Mouse (Mus musculus) Patski (cell line): ENCODE measurements around the gene Dst. TPM values are rescaled to one million over a fixed set of nuclear protein-coding genes. Genes with fewer than 3 reads are reported as not detected.

Experiments
- ATAC-seq: fragments of 100-300 bp; one replicate; pipeline ENCODE4 v1.8.0; 2021
- CTCF ChIA-PET: fragments of 350-600 bp; sonication (Branson Sonifier 250); formaldehyde crosslinking; loops from one replicate; lab custom pipeline; 2022; ENCODE audit warnings: inconsistent platforms; lab: Charles Lee
- POLR2A ChIA-PET: fragments of 350-600 bp; sonication (Branson Sonifier 250); formaldehyde crosslinking; loops from one replicate; lab custom pipeline; 2022; ENCODE audit warnings: antibody characterized with exemption, inconsistent platforms; lab: Charles Lee
- DNase-seq: peaks from one replicate; pipeline ENCODE4 v3.0.0-alpha.2; 2011; ENCODE audit warnings: low read depth, low spot score
- H3K27me3 ChIP-seq: fragments of 371-371 bp; one replicate; pipeline ENCODE4 v1.5.1; 2021
- CTCF ChIP-seq: fragments of 100-300 bp; IDR thresholded peaks from one replicate; pipeline ENCODE4 v1.5.1; 2021
- in situ Hi-C: fragments of 300-500 bp; cut with MboI; formaldehyde crosslinking; loops from 3 replicates; pipeline ENCODE4 v1.11.1; 2018; ENCODE audit warnings: low pct_unique_long_range_greater_than_20kb, mixed read lengths
- polyA plus RNA-seq: library from polyadenylated mRNA; unstranded; gene quantifications from one replicate; pipeline ENCODE4 v1.2.3, GENCODE M21; 2021

Dst gene
- polyA plus RNA-seq, 1 experiment from 2014 or later, result 176 TPM

- ChIA-PET POLR2A (no interaction called here), CTCF (interaction anchor here (2.9 kb wide), 1 partner anchor 11 kb away, joined by 6 read pairs; no protein-coding TSS in a partner anchor)
- TF ChIP-seq CTCF, result no peak
- DNase-seq (no peak), ATAC-seq (no peak)
- in situ Hi-C loops, result no loop called here
- no peaks in the 10 kb centered on the region for H3K27me3 ChIP-seq
Observed at GRCm38 (mm10) chr1:34099439-34099838, 191.4 kb downstream of the Dst start.

GRCm38 (mm10) chr1:34100385-34100784 lies 192.4 kb downstream of the Dst start:
- in situ Hi-C loops, result no loop called here
- ATAC-seq (no peak), DNase-seq (no peak)
- CTCF ChIA-PET, result interaction anchor here (1.3 to 2.9 kb wide), 2 partner anchors 9 to 12 kb away, joined by 4 to 6 read pairs; no protein-coding TSS in a partner anchor
- no peak for TF ChIP-seq CTCF
- no peaks in the 10 kb centered on the region for H3K27me3 ChIP-seq
- POLR2A ChIA-PET, result no interaction called here

- ATAC-seq (no peak), DNase-seq (no peak)
- in situ Hi-C loops, result no loop called here
- H3K27me3 ChIP-seq, result no peaks in the 10 kb centered on the region
- ChIA-PET CTCF (interaction anchor here (1.2 kb wide), 1 partner anchor 100 kb away, joined by 3 read pairs; no protein-coding TSS in a partner anchor), POLR2A (interaction anchor here (1.1 kb wide), 1 partner anchor 9 kb away, joined by 3 read pairs; no protein-coding TSS in a partner anchor)
- TF ChIP-seq CTCF, result no peak
Observed at GRCm38 (mm10) chr1:34102604-34103003, 194.6 kb downstream of the Dst start.

- POLR2A ChIA-PET, result interaction anchor here (1.1 kb wide), 1 partner anchor 8 kb away, joined by 3 read pairs; no protein-coding TSS in a partner anchor
- TF ChIP-seq CTCF, result no peak
- H3K27me3 ChIP-seq, result no peaks in the 10 kb centered on the region
- ATAC-seq, result peak; percentile 4
- in situ Hi-C loops, result no loop called here
- DNase-seq, result no peak
- CTCF ChIA-PET, result no interaction called here
Observed at GRCm38 (mm10) chr1:34103176-34103575, 195.2 kb downstream of the Dst start.

- in situ Hi-C loops, result no loop called here
- CTCF ChIA-PET, result interaction anchor here (1.0 to 1.5 kb wide), 5 partner anchors 8 to 18 kb away, joined by 3 to 6 read pairs (median 4); no protein-coding TSS in a partner anchor
- H3K27me3 ChIP-seq, result no peaks in the 10 kb centered on the region
- TF ChIP-seq CTCF, result no peak
- POLR2A ChIA-PET, result no interaction called here
- DNase-seq (no peak), ATAC-seq (peak; percentile 81)
Observed at GRCm38 (mm10) chr1:34103713-34104172, 195.7 kb downstream of the Dst start.

- ATAC-seq (no peak), DNase-seq (no peak)
- H3K27me3 ChIP-seq, result no peaks in the 10 kb centered on the region
- ChIA-PET CTCF (interaction anchor here (1.1 to 1.5 kb wide), 4 partner anchors 10 to 17 kb away, joined by 3 to 5 read pairs (median 4); no protein-coding TSS in a partner anchor), POLR2A (no interaction called here)
- no peak for TF ChIP-seq CTCF
- in situ Hi-C loops, result no loop called here
Observed at GRCm38 (mm10) chr1:34104846-34105245, 196.8 kb downstream of the Dst start.

- ATAC-seq, result no peak
- no peak for TF ChIP-seq CTCF
- no peak for DNase-seq
- CTCF ChIA-PET, result interaction anchor here (1.3 to 1.4 kb wide), 3 partner anchors 10 to 104 kb away, joined by 3 to 6 read pairs (median 3); no protein-coding TSS in a partner anchor
- no peaks in the 10 kb centered on the region for H3K27me3 ChIP-seq
- in situ Hi-C loops, result no loop called here
- POLR2A ChIA-PET, result interaction anchor here (1.0 kb wide), 1 partner anchor 15 kb away, joined by 3 read pairs; no protein-coding TSS in a partner anchor
Observed at GRCm38 (mm10) chr1:34106606-34107005, 198.6 kb downstream of the Dst start.

GRCm38 (mm10) chr1:34107076-34107475 lies 199.1 kb downstream of the Dst start:
- ChIA-PET CTCF (interaction anchor here (1.4 kb wide), 2 partner anchors 57 to 104 kb away, joined by 3 to 6 read pairs; no protein-coding TSS in a partner anchor), POLR2A (interaction anchor here (1.0 kb wide), 1 partner anchor 15 kb away, joined by 3 read pairs; no protein-coding TSS in a partner anchor)
- ATAC-seq (no peak), DNase-seq (no peak)
- H3K27me3 ChIP-seq, result no peaks in the 10 kb centered on the region
- in situ Hi-C loops, result no loop called here
- TF ChIP-seq CTCF, result no peak

- DNase-seq (no peak), ATAC-seq (peak; percentile 58)
- TF ChIP-seq CTCF, result peak; percentile 37
- ChIA-PET POLR2A (interaction anchor here (0.7 to 1.1 kb wide), 5 partner anchors 11 to 54 kb away, joined by 3 to 5 read pairs (median 3); no protein-coding TSS in a partner anchor), CTCF (interaction anchor here (0.8 to 2.6 kb wide), 11 partner anchors 8 to 105 kb away, joined by 3 to 10 read pairs (median 3); no protein-coding TSS in a partner anchor)
- H3K27me3 ChIP-seq, result no peaks in the 10 kb centered on the region
- in situ Hi-C loops, result no loop called here
Observed at GRCm38 (mm10) chr1:34109599-34110210, 201.7 kb downstream of the Dst start.

- in situ Hi-C loops, result no loop called here
- ChIA-PET POLR2A (interaction anchor here (1.3 kb wide), 1 partner anchor 8 kb away, joined by 3 read pairs; no protein-coding TSS in a partner anchor), CTCF (interaction anchor here (0.9 to 2.6 kb wide), 2 partner anchors 12 to 49 kb away, joined by 3 to 10 read pairs; no protein-coding TSS in a partner anchor)
- ATAC-seq (no peak), DNase-seq (no peak)
- no peak for TF ChIP-seq CTCF
- H3K27me3 ChIP-seq, result no peaks in the 10 kb centered on the region
Observed at GRCm38 (mm10) chr1:34110862-34111261, 202.8 kb downstream of the Dst start.
